Mouse (Mus musculus): ENCODE data around the gene Map3k7cl. TPM values are rescaled to one million over a fixed set of nuclear protein-coding genes. Genes with fewer than 3 reads are reported as not detected.

The Map3k7cl gene
- total RNA-seq, 2 experiments from 2014 or later = 2.2 to 2.3 TPM

GRCm38 (mm10) chr16:87584618-87585017 is 31.5 kb downstream of the Map3k7cl start:
- intact Hi-C loops (cut with DNase I) = no loop called here
- no peak for DNase-seq (ENCODE audit: low spot score)

- intact Hi-C loops (cut with DNase I) = no loop called here
- no peak for DNase-seq (ENCODE audit: low spot score)
Measured at GRCm38 (mm10) chr16:87585548-87586262, 32.6 kb downstream of the Map3k7cl start.

- no peak for DNase-seq (ENCODE audit: low spot score)
- intact Hi-C loops (cut with DNase I) = no loop called here
Measured at GRCm38 (mm10) chr16:87587843-87588242, 34.7 kb downstream of the Map3k7cl start.

GRCm38 (mm10) chr16:87594145-87594544 is 41.0 kb downstream of the Map3k7cl start:
- no peak for DNase-seq (ENCODE audit: low spot score)
- intact Hi-C loops (cut with DNase I) = no loop called here

- intact Hi-C loops (cut with DNase I) = loop anchor here (5.0 kb wide), 1 partner anchor 88 kb away; no protein-coding TSS in a partner anchor
Measured at GRCm38 (mm10) chr16:87595149-87595548, 42.0 kb downstream of the Map3k7cl start.

GRCm38 (mm10) chr16:87602717-87603526 is 49.8 kb downstream of the Map3k7cl start:
- DNase-seq (ENCODE audit: low spot score) = no peak
- intact Hi-C loops (cut with DNase I) = no loop called here

More at GRCm38 (mm10) chr16:87595149-87595548, 42.0 kb downstream of the Map3k7cl start:
- DNase-seq (ENCODE audit: low spot score) = no peak

- intact Hi-C loops (cut with DNase I) = no loop called here
- DNase-seq (ENCODE audit: low spot score) = no peak
Measured at GRCm38 (mm10) chr16:87604002-87604401, 50.9 kb downstream of the Map3k7cl start.

- DNase-seq (ENCODE audit: low spot score) = no peak
- intact Hi-C loops (cut with DNase I) = no loop called here
Measured at GRCm38 (mm10) chr16:87604883-87605282, 51.8 kb downstream of the Map3k7cl start.

GRCm38 (mm10) chr16:87607383-87607782 is 54.3 kb downstream of the Map3k7cl start:
- intact Hi-C loops (cut with DNase I) = no loop called here
- DNase-seq (ENCODE audit: low spot score) = no peak

GRCm38 (mm10) chr16:87607959-87608358 is 54.8 kb downstream of the Map3k7cl start:
- DNase-seq (ENCODE audit: low spot score) = no peak
- intact Hi-C loops (cut with DNase I) = no loop called here

GRCm38 (mm10) chr16:87610142-87610541 is 57.0 kb downstream of the Map3k7cl start:
- DNase-seq (ENCODE audit: low spot score) = no peak
- intact Hi-C loops (cut with DNase I) = no loop called here

GRCm38 (mm10) chr16:87610556-87611295 is 57.6 kb downstream of the Map3k7cl start:
- no peak for DNase-seq (ENCODE audit: low spot score)

GRCm38 (mm10) chr16:87611420-87611819 is 58.3 kb downstream of the Map3k7cl start:
- no peak for DNase-seq (ENCODE audit: low spot score)
- intact Hi-C loops (cut with DNase I) = no loop called here

More at GRCm38 (mm10) chr16:87610556-87611295, 57.6 kb downstream of the Map3k7cl start:
- intact Hi-C loops (cut with DNase I) = no loop called here

- intact Hi-C loops (cut with DNase I) = no loop called here
- DNase-seq (ENCODE audit: low spot score) = no peak
Measured at GRCm38 (mm10) chr16:87612218-87612838, 59.2 kb downstream of the Map3k7cl start.

GRCm38 (mm10) chr16:87617377-87617776 is 64.2 kb downstream of the Map3k7cl start:
- intact Hi-C loops (cut with DNase I) = no loop called here
- DNase-seq (ENCODE audit: low spot score) = no peak

GRCm38 (mm10) chr16:87621246-87621645 is 68.1 kb downstream of the Map3k7cl start:
- no peak for DNase-seq (ENCODE audit: low spot score)
- intact Hi-C loops (cut with DNase I) = no loop called here

GRCm38 (mm10) chr16:87623881-87624280 is 70.8 kb downstream of the Map3k7cl start:
- intact Hi-C loops (cut with DNase I) = no loop called here
- no peak for DNase-seq (ENCODE audit: low spot score)

- DNase-seq (ENCODE audit: low spot score) = no peak
- intact Hi-C loops (cut with DNase I) = no loop called here
Measured at GRCm38 (mm10) chr16:87624937-87625336, 71.8 kb downstream of the Map3k7cl start.

- DNase-seq (ENCODE audit: low spot score) = peak; percentile 27
Measured at GRCm38 (mm10) chr16:87625341-87625740, 72.2 kb downstream of the Map3k7cl start.

GRCm38 (mm10) chr16:87625816-87626215 is 72.7 kb downstream of the Map3k7cl start:
- intact Hi-C loops (cut with DNase I) = no loop called here
- no peak for DNase-seq (ENCODE audit: low spot score)

More at GRCm38 (mm10) chr16:87625341-87625740, 72.2 kb downstream of the Map3k7cl start:
- intact Hi-C loops (cut with DNase I) = no loop called here

Measured in heart, postnatal 25 days (tissue).